Mouse (Mus musculus): ENCODE data around the gene Gpr45.
"Not testable (repeated sequence)": the region's sequence is repeated elsewhere in the genome, so short reads cannot be mapped to it uniquely, and the experiment has no call there.

Gpr45 gene

DNA sequence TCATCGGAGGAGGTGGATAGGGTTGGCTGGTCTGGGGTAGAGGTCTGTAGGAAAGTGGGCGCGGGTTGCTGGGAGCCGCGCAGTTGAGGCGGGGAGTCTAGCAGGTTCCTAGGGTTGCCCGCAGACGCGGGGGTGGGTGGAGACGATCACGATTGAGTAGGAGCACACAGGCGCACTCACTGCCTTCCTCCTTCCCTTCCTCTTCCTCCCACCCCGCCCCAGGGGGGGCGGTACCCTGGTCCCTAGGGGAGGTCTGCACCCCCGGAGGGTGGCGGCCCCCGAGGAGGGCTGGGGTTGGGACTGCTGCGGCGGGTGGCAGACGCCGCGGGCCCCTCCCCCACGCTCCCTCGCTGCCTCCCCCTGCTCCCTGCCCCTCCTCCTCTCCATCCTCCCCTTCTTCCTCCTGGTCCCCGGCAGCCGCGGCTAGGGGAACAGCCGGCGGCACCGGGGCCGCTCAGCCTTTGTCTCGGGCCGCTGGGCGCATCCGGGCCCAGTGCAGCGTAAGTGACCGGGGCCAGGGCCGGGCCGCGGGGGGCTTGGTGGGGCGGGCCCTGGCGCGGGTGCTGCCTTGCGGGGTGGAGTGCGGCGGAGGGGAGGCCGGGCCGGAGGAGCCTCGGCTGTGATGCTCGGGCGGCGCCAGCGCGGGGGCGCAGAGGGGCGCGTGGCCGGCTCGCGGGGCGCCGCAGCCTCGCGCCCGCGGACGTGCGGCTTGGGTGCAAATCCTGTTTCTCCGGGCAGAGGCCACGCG lies at the start of gene Gpr45:
Gene Gpr45, plus strand, starts transcription at position 139 of the 748 bp plus-strand sequence.
- peak; percentile 27 for DNase-seq

DNA sequence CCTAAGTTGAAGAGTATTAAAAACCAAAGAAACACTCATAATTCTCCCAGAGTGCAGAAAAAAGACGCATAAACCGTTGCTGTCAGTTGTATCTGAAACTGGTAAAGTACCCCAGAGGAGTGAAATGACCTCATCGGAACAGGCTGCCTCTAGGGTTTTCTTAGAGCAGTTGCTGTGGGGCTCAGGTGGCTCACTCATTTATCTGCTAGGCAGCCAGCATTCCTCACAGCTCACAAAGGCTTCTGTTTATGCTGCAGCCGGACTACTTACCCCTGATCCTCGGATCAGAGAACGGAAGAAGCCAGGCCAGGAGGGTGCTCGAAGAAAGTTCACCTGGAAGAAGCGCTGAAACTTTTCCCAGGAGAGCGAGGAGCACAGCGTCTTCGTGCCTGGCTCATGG lies 47.5 kb upstream of the Gpr45 start:
- no peak for DNase-seq

DNA sequence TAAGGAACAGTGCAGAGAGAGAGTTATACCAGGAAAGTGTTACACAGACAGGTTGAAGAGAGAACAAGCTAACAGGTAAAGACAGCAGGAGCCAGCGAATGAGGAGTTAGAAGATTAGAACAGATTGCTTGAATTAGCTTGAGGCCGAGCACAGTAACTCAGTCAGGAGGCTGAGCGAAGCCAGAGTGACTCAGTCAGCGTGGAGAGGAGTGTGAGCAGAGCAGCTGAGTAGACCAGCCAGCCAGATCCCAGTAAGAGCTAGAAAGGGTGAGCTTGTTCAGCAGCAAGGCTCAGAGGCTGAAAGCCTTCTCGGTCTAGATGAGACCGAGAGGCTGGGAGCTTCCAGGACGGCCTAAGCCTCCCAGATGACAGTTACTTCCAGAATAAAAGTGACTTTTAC lies 46.0 kb upstream of the Gpr45 start:
- no peak for DNase-seq

DNA sequence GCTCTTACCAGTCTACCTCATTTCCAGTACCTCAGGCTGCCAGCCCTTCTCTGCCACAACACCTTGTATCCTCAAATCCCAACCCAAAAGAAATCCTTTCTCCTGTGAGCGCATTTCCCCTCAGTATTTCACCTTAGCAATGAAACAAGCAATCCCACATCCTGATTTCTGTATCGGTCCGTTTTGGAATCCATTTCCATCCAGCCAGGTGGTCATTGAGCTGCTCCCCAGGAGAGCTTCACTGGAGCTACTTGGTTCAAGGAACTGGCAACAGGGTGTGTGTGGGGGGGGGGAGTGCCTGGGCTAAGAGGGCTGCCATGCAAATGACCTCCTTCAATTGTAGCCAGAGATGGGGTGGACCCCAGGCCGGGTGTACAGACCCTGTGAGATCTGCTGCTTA lies 45.5 kb upstream of the Gpr45 start:
- no peak for DNase-seq

DNA sequence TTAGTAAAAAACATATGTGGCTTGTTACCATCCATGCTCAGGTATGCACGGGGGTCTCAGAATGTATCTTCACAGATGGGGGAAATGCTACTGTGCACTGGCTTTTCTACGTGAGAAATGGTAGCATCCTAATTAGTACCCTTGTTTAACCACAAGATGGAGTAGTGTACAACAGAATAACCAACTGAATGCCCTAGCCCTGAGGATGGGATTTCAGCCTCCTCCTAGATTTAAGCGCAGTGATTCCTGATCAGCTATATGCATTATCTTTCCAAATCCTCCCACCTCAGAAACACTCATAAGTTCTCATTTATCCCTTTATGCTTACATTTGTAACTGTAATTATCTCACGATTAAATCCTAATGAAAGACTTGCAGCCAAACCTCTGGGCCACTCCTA lies 37.6 kb upstream of the Gpr45 start:
- no peak for DNase-seq

DNA sequence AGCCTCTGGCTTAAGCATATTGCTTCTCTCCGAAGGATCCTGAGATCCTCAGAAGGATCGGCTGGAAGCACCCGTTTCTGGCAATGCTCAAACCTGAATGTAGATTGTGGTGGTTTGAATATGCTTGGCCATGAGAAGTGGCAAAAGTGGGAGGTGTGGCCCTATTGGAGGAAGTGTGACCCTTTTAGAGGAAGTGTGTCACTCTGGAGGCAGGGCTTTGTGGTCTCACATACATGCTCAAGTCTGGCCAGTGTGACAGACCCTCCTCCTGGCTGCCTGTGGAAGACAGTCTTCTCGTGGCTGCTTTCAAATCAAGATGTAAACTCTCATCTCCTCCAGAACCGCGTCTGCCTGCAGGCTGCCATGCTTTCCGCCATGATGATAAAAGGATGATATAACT lies 36.0 kb upstream of the Gpr45 start:
- no peak for DNase-seq

DNA sequence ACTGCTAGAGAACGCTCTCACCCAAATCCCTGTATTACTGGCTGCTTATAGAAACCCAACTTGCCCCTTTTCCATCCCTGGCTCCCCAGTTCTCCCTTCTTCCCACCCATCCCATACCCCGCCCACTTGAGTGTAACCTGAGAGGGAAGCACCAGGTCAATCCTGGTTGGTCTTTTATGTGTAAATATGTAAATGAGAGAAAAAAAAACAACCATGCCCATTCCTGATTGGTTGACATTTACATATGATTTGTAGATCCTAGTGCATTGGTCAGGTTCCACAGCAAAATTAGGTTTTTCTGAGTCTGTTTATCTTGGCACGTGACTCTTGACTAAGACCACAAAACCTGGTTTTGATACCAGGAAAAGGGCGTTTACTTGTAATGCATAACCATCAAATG lies 34.8 kb upstream of the Gpr45 start:
- DNase-seq = no peak

DNA sequence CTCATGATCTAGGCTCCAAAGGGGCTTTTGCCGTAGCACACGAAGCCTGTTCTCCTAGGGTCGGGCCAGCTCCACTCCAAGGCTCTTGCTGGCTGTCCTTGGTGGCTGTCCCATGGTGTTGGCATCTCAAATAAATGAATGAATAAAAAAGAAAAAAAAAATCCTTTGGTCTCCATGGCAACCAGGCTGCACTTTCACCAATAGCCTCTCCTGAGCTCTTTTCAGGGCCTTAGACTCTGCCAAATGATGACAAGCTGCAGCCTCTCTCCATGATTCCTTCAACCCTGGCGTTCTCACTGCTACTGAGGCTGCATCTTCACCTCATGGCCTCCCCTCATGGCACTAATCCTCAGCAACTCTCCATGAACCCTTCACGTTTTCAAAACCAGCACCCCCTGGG lies 28.7 kb upstream of the Gpr45 start:
- no peak for DNase-seq

DNA sequence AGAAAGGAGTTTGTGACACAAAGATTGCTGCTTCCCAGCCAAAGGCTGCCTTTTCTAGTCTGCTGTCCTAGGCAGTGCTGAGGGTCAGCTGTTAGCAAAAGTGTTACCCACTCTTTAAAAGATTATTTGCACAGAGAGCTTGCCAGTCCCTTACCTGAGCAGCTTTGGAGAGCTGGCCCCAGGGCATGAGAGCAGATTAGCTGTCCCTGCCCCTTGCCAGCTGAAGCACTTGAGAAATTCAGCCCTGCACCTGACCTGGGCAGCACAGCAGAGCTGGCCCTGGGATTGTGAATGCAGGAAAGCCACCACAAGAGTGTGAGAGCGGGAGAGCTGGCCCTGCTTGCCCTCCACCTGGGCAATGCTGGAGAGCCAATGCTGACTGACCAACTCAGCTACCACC lies 19.1 kb upstream of the Gpr45 start:
- no peak for DNase-seq

DNA sequence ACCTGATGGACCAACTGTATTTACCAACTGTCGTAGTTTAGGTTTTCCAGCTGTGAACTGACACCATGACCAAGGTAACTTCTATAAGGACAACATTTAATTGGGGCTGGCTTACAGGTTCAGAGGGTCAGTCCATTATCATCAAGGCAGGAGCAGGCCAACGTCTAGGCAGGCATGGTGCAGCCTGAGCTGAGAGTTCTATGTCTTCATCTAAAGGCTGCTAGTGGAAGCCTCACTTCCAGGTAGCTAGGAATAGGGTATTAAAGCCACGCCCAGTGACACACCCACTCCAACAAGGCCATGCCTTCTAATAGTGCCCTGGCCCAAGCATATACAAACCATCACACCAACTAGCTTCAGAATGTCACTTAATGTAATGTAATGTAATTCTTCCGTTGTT lies 4.2 kb upstream of the Gpr45 start:
- DNase-seq = no peak

DNA sequence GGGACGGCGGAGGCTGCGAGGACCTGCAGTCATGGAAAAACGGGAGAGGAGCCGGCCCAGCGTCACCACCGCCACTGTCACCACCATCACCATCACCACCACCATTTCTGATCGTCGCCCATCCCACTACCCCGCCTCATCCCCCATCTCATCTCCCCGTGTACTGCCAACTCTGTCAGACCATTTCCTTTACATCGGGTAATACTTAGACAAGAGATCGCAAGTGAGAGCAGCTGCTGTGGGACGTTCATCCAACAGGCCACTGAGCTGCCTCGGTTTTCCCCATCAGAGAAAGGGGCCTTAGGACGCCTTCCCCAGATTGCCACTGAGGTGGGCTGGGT lies 780 bp downstream of the Gpr45 start:
- no peak for DNase-seq

DNA sequence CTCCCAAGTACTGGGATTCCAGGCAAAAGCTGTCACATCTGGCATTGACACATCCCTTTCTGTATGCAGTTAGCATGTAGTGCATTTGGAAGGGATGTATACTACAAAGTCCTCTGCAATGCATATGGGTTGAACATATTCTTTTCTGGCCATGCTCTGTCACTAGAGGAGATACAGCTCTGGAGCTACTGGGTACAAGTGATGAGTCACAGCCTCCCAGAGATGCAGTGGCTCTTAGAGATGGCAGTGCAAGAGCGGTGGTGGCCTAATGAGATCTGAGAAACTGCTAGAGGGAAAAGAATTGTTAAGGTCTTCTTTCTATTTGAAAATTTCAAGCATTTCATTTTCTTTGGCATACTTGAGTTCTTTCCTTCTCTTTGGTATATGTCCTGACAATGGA lies 4.2 kb downstream of the Gpr45 start:
- DNase-seq = no peak

DNA sequence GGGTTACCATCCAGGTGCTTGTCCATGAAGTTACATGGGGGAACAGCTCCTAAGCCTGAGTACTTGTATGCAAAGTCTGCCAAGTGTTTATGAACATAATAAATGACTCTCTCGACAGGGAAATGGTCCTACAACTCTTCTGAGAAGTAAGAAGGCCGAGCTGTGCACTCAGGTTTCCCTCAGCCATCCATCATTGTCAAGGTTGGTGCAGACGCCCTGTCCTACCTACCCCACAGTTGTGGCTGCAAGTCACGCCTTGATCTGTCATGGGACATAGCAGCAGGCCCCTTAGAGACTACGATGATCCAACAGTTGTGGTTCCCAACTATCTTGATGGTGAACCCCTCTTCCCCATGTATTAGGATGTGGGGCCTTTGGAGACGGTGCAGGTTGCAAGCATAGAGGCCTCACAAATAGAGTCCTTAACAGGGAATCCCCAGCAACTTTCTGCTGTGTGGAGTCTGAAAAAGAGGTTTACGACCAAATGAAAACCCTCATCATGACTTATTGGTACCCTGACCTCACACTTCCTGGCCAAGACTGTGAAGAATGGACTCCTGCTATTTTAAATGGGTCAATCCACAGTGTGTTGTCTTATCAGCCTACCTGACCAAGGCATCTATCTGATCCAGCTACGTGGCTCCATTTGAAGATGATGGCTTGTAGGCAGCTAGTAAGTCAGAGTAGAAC lies 30.6 kb downstream of the Gpr45 start:
- DNase-seq = no peak

DNA sequence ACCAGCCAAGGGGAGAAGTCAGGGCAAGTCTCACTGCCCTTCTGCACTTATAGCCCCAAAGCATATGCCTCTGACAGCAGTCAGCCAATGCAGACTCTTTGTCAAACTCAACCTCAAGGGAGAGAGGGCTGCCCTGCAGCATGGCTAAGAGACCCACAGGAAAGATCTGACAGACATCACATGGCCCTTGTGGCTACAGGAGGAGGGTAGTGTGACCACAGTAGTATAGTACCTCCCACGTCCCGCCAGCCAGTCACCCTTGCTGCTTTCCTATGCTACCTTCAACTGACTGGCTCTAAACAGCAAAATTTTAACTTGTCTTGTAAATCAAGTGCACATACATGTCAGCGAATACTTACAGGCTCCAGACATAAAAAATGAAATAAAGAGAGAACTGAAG lies 31.4 kb downstream of the Gpr45 start:
- DNase-seq = no peak

DNA sequence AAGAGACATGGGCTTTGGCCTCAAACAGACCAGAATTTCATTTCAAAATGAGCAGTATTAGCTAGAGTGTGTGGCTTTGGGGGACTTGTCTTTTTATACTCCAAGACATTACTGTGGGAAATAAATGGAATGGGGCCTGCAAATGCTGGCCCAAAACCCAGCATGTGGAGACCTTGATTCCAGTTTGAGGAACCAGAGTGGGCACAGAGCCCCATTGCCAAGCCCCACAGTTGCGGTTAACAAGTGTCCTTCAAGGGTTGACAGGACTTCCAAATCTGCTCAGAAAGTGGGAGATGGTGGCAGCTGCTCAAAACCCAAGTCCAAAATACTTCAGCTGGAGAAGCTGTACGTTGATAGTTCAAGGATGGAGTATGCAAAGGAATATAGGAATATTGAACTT lies 36.3 kb downstream of the Gpr45 start:
- DNase-seq = no peak

DNA sequence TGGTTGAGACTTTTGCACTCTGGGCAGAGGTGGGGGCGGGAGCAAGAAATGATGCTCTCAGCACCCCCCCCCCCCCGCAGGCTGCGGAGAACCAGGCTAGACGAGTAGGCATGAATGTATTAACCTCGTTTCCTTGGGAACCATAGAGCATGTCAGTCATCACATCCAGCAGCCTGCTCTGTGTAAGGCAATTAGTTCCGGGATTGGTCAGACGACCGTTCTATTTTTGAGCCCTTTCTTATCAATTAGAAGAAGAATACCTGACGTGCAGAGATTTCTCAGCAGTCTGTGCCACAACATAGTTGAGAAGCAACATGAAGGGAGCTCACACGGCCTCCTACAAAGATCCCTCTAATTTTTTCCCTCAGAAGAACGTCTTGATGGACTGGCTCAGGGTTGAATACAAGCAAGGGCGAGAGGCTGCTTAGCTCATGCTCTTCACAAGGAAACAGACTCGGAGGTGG lies 53.4 kb downstream of the Gpr45 start:
- no peak for DNase-seq

DNA sequence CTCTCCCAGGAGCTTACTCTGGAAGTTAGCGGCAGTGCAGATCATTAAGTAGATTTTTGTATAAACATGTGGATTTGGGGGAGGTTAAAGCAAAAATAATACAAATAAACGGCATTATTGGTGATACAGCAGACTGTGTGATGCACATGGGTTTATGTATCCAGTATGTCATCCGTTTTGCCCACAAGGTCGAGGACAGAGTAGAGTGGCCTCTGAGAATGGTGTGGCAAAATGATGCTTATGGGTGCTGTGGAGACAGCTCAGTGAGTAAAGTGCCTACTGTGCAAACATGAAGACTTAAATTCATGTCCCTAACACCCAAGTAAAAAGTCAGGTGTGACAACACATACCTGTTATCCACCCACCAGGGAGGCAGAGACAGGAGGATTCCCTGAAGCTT lies 53.9 kb downstream of the Gpr45 start:
- DNase-seq = no peak

DNA sequence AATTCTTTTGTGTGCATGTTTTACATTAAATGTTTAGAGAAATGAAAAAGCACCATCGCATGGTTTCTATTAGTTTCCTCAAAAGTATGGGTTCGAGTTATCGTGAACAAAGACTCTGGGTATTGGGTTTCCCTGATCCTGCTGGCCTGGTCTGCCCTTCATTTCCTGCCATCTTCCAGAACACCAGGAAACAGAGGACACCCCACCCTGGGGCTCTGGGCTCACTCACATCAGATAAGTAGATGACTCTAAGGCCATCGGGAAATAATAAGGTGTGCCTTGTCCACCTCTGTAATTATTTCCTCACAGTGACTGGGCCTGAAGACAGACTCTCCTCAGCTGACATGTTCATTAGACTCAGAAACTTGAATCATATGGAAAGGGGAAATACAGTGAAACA lies 57.8 kb downstream of the Gpr45 start:
- DNase-seq = no peak

DNA sequence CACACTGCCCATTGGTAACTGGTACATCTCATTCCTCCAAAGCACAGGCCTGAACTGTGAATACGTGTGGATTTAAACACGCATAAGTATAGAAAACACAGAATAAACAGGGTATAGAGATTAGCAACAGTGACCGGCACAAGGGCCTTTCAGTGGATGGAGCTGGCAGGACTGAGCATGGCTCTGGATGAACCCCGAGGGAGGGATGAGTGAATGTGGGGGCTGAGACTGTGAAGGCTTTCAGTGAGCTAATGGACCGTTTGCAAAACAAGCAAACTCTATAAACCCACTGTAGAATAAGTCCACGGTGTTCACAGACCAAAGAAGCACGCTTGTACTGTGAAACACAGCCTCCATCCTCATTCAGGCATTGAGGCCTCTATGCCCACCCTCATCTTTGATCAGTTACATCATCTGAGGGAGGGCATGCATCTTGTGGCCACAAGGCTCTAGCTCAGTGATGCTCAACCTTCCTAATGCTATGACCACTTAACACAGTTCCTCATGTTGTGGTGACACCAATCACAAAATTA lies 62.5 kb downstream of the Gpr45 start:
- not testable (repeated sequence) for DNase-seq

DNA sequence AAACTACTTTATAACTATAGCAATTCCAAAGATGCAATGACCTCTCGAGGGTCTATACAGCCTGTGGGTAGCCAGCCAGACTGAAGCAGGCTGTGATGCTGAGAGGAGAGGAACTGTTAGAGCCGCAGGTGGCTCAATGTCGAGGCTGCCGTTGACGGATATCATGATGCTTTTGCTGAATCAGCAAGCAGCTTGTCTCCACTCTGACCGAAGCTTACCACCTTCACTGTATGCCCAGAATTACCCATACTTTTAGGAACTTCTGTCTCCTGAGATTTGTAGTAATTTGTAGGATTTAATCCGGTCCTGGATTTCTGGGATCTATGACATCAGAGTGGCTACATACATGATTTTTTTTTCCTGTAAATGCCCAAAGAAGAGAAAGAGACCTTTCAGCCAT lies 83.3 kb downstream of the Gpr45 start:
- DNase-seq = no peak

DNA sequence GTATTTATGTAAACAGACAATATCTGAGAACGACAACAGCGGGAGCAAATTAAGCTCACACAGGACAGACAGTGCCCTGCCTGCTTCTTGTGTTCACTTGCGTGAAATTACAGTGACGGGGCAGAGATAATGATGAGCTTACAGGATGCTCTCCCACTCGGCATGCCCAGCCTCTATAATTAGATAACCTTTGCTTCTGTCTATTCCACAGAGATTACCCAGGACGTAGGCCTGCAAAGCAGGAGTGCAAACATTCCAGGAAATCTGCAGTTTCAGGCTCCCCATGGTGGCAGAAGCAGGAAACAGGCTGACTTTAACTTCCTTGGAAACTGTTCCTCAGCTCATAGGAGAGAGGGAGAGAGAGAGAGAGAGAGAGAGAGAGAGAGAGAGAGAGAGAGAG lies 89.6 kb downstream of the Gpr45 start:
- no peak for DNase-seq

DNA sequence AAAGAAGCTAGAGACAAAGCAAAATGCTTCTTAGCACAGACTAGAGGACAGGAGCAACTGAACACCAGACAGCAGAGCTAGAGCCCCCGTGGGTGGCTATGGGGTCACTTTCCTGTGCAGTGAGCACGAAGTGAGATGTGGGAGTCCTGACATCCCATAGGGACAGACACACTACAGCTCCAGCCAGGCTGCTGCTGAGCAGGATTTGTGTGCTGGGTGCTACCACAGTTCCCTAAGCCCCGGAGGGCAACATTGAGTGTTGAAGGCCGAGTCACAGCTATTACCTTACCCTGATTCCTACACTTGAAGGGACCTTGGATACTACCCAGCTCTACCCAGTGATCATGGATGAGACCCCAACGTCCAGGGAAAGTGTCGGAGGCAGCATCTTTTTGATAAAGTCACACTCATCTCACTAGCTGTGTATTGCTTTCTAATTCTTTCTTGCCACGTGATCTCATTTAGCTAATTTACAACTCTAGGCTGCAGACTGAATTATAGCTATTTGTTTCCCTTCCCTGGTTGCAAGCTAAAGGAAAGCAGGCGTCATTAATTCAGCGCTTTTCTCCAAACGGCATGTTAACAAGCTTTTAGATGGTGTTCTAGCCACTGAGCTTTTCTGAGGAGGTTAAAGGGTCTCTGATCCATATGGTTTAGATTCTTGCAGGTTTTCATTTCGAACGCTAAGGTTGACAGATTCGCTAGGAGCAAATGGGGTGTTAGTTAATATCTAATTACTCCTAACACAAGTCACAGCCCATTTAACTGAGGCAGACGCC lies 92.7 kb downstream of the Gpr45 start:
- no peak for DNase-seq

DNA sequence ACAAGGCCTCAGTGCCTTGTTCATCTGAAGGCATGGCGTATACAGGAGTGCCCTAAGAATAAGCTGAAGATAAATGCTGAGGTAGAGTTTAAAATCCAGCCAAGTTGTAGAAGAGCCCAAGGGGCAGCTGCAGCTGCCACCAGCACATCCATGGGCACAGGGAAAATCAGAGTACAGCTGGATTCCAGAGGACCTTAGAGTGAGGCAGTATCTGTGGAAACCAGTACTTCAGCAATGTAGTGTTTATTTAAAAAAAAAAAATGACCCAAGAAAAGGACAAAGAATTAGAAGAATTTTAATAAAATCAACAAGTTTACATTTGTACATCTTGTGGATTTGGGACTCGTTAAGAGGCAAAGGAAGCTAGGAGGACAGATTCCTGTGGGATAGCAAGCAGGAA lies 94.3 kb downstream of the Gpr45 start:
- no peak for DNase-seq

DNA sequence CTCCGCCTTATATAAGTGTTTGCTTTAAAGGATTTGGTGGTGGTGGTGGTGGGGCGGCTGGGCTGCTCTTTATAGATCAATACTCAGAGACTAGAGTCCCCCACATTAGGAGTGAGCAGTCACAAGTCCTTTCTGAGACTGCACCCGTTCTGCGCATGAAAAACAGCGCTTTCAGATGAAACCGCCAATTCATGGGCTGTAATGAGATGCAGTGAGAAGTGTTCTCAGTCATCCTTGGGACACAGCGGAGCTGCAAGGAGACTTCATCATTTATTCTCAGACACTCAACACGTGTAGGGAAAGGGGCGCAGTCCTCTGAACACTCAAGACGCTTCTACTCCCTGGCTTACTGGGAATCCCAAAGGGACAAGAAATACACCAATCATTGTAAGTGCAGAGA lies 95.1 kb downstream of the Gpr45 start:
- DNase-seq = no peak
